Mouse (Mus musculus) cerebellum, adult 11 months (tissue): ENCODE results near the gene Gm20388.

ENCODE experiments used
- DNase-seq: peaks from one replicate; pipeline ENCODE4 v3.0.0; 2022

Gene Gm20388

GRCm38 (mm10) chr8:124317191-124317682 is 4406.6 kb downstream of the Gm20388 start:
- DNase-seq, result no peak

GRCm38 (mm10) chr8:124317821-124318220 is 4407.2 kb downstream of the Gm20388 start:
- no peak for DNase-seq

- DNase-seq, result no peak
These were observed 4408.1 kb downstream of the Gm20388 start for GRCm38 (mm10) chr8:124318612-124319315.

- DNase-seq, result no peak
These were observed 4408.6 kb downstream of the Gm20388 start for GRCm38 (mm10) chr8:124319316-124319652.

GRCm38 (mm10) chr8:124321227-124321840 is 4410.7 kb downstream of the Gm20388 start:
- DNase-seq, result no peak

GRCm38 (mm10) chr8:124323356-124323755 is 4412.7 kb downstream of the Gm20388 start:
- no peak for DNase-seq

GRCm38 (mm10) chr8:124328259-124328658 is 4417.6 kb downstream of the Gm20388 start:
- no peak for DNase-seq

GRCm38 (mm10) chr8:124329690-124330089 is 4419.0 kb downstream of the Gm20388 start:
- DNase-seq, result no peak

GRCm38 (mm10) chr8:124330433-124330832 is 4419.8 kb downstream of the Gm20388 start:
- DNase-seq, result peak; percentile 60

GRCm38 (mm10) chr8:124331094-124331493 is 4420.5 kb downstream of the Gm20388 start:
- DNase-seq, result no peak

- DNase-seq, result no peak
These were observed 4421.1 kb downstream of the Gm20388 start for GRCm38 (mm10) chr8:124331706-124332105.

- no peak for DNase-seq
These were observed 4425.7 kb downstream of the Gm20388 start for GRCm38 (mm10) chr8:124336302-124336701.

GRCm38 (mm10) chr8:124339742-124340141 is 4429.1 kb downstream of the Gm20388 start:
- DNase-seq, result no peak

- no peak for DNase-seq
These were observed 4429.9 kb downstream of the Gm20388 start for GRCm38 (mm10) chr8:124340360-124341068.

GRCm38 (mm10) chr8:124343151-124343550 is 4432.5 kb downstream of the Gm20388 start:
- no peak for DNase-seq

- no peak for DNase-seq
These were observed 4433.4 kb downstream of the Gm20388 start for GRCm38 (mm10) chr8:124343991-124344390.

GRCm38 (mm10) chr8:124345098-124345497 is 4434.5 kb downstream of the Gm20388 start:
- DNase-seq, result no peak

- peak; percentile 58 for DNase-seq
These were observed 4436.3 kb downstream of the Gm20388 start for GRCm38 (mm10) chr8:124346852-124347523.

GRCm38 (mm10) chr8:124348087-124348486 is 4437.4 kb downstream of the Gm20388 start:
- DNase-seq, result no peak

- peak; percentile 79 for DNase-seq
These were observed 4439.0 kb downstream of the Gm20388 start for GRCm38 (mm10) chr8:124349663-124350062.

GRCm38 (mm10) chr8:124351636-124352035 is 4441.0 kb downstream of the Gm20388 start:
- no peak for DNase-seq

GRCm38 (mm10) chr8:124360911-124361310 is 4450.3 kb downstream of the Gm20388 start:
- no peak for DNase-seq

GRCm38 (mm10) chr8:124361773-124362427 is 4451.3 kb downstream of the Gm20388 start:
- DNase-seq, result no peak
